Mouse (Mus musculus) layer of hippocampus, adult 11-12 months (tissue): ENCODE results near the gene Tnfsf15.

ENCODE experiments used
- DNase-seq: peaks from one replicate; pipeline ENCODE4 v3.0.0; 2022; ENCODE audit warnings: low spot score

Gene Tnfsf15

GRCm38 (mm10) chr4:63744693-63745171, at the start of gene Tnfsf15:
Gene Tnfsf15 (minus strand): TSS chr4:63745113.
- DNase-seq: no peak

- no peak for DNase-seq
Measured at GRCm38 (mm10) chr4:63792328-63792727, 47.4 kb upstream of the Tnfsf15 start.

- DNase-seq: no peak
Measured at GRCm38 (mm10) chr4:63785466-63785865, 40.6 kb upstream of the Tnfsf15 start.

GRCm38 (mm10) chr4:63783826-63784225, 38.9 kb upstream of the Tnfsf15 start:
- DNase-seq: no peak

GRCm38 (mm10) chr4:63782970-63783613, 38.2 kb upstream of the Tnfsf15 start:
- DNase-seq: no peak

- DNase-seq: no peak
Measured at GRCm38 (mm10) chr4:63777223-63777622, 32.3 kb upstream of the Tnfsf15 start.

- no peak for DNase-seq
Measured at GRCm38 (mm10) chr4:63773306-63774090, 28.6 kb upstream of the Tnfsf15 start.

GRCm38 (mm10) chr4:63772514-63772913, 27.6 kb upstream of the Tnfsf15 start:
- no peak for DNase-seq

GRCm38 (mm10) chr4:63771291-63771690, 26.4 kb upstream of the Tnfsf15 start:
- DNase-seq: no peak

GRCm38 (mm10) chr4:63769161-63769560, 24.2 kb upstream of the Tnfsf15 start:
- no peak for DNase-seq

- DNase-seq: no peak
Measured at GRCm38 (mm10) chr4:63765050-63765449, 20.1 kb upstream of the Tnfsf15 start.

GRCm38 (mm10) chr4:63759931-63760330, 15.0 kb upstream of the Tnfsf15 start:
- no peak for DNase-seq

GRCm38 (mm10) chr4:63757527-63758154, 12.7 kb upstream of the Tnfsf15 start:
- no peak for DNase-seq

GRCm38 (mm10) chr4:63756072-63756471, 11.2 kb upstream of the Tnfsf15 start:
- no peak for DNase-seq

GRCm38 (mm10) chr4:63754467-63755020, 9.6 kb upstream of the Tnfsf15 start:
- no peak for DNase-seq

GRCm38 (mm10) chr4:63753855-63754254, 8.9 kb upstream of the Tnfsf15 start:
- DNase-seq: no peak

- peak; percentile 23 for DNase-seq
Measured at GRCm38 (mm10) chr4:63752687-63753523, 8.0 kb upstream of the Tnfsf15 start.

- DNase-seq: no peak
Measured at GRCm38 (mm10) chr4:63748061-63748730, 3.3 kb upstream of the Tnfsf15 start.

- DNase-seq: no peak
Measured at GRCm38 (mm10) chr4:63745271-63745670, 358 bp upstream of the Tnfsf15 start.

- no peak for DNase-seq
Measured at GRCm38 (mm10) chr4:63743660-63744059, 1.3 kb downstream of the Tnfsf15 start.

GRCm38 (mm10) chr4:63742763-63743371, 2.0 kb downstream of the Tnfsf15 start:
- no peak for DNase-seq
